Mouse (Mus musculus) hindbrain, embryonic 10.5 days (tissue): ENCODE data around the gene Dmrtb1. TPM values are rescaled to one million over a fixed set of nuclear protein-coding genes. Genes with fewer than 3 reads are reported as not detected.

Experiments
- DNase-seq: peaks from one replicate; pipeline ENCODE4 v3.0.0-alpha.2; 2017; ENCODE audit warnings: low spot score
- H3K27ac ChIP-seq: fragments of 300-500 bp; sonication (generic); 2 replicates; pipeline ENCODE4 v1.5.1; 2016; ENCODE audit warnings: mild to moderate bottlenecking, moderate library complexity
- H3K27me3 ChIP-seq: fragments of 300-500 bp; sonication (generic); 2 replicates; pipeline ENCODE4 v1.6.1; 2016; ENCODE audit warnings: mild to moderate bottlenecking; ENCODE audit not compliant: poor library complexity, insufficient read depth, severe bottlenecking
- H3K36me3 ChIP-seq: fragments of 300-500 bp; sonication (generic); 2 replicates; pipeline ENCODE4 v1.6.1; 2016; ENCODE audit warnings: mild to moderate bottlenecking, moderate library complexity
- H3K4me1 ChIP-seq: fragments of 300-500 bp; sonication (generic); replicated peaks from 2 replicates; pipeline ENCODE4 v1.6.1; 2016; ENCODE audit warnings: mild to moderate bottlenecking
- H3K4me3 ChIP-seq: fragments of 300-500 bp; sonication (generic); 2 replicates; pipeline ENCODE4 v1.5.1; 2016; ENCODE audit warnings: mild to moderate bottlenecking, moderate library complexity
- H3K9me3 ChIP-seq: fragments of 300-500 bp; sonication (generic); 2 replicates; pipeline ENCODE4 v1.6.1; 2016; ENCODE audit warnings: mild to moderate bottlenecking, moderate library complexity
- WGBS: fragments of 180-500 bp; shearing (Covaris S2); methylation state at CpG from one replicate; pipeline ENCODE4 v1.1.7; 2016; 5-methylcytosine and 5-hydroxymethylcytosine counted together
- polyA plus RNA-seq: library from polyadenylated mRNA; unstranded; fragments of >200 nt; fragmentation: Nextera tagmentation; extraction: Ambion mirVana; gene quantifications from 2 replicates; pipeline ENCODE4 v1.2.1, GENCODE M21; 2016

Gene Dmrtb1
- polyA plus RNA-seq, 1 experiment from 2014 or later = 23.2 TPM

- DNase-seq = no peak
Observed at GRCm38 (mm10) chr4:107706884-107707283, 22.9 kb upstream of the Dmrtb1 start.

DNA sequence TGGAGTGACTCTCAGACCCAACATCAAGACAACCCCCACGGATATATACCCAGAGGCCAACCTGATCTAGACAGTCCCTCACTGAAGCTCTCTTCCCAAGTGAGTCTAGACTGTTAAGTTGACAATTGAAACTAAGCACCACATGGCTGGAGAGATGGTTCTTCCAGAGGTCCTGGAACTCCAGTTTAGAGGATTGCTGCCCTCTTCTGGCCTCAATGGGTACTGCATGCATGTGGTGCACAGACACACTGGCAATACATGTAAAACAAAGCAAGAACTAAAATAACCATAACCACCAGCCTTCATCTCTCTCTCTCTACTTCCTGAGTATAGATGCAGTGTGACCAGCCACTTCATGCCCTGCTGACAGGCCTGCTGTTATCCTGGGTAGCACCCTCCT, 20.2 kb upstream of the Dmrtb1 start:
- Histone ChIP-seq H3K27ac (no peak overlapping the region), H3K9me3 (peaks cover 4% of the 10 kb centered on the region; the same call in 1 of the 2 replicates), H3K4me3 (no peak overlapping the region), H3K36me3 (no peaks in the 10 kb centered on the region), H3K4me1 (peaks cover 5% of the 10 kb centered on the region; the same call in 1 of the 2 replicates), H3K27me3 (no peaks in the 10 kb centered on the region)
- DNase-seq = peak; percentile 52
- WGBS = 79% methylated on average over 1 of the region's 1 CpGs

More at GRCm38 (mm10) chr4:107706884-107707283, 22.9 kb upstream of the Dmrtb1 start:
- WGBS = 75% methylated on average over 4 of the region's 4 CpGs
- Histone ChIP-seq H3K27me3 (no peaks in the 10 kb centered on the region), H3K9me3 (peaks cover 4% of the 10 kb centered on the region; the same call in 1 of the 2 replicates), H3K4me3 (no peak overlapping the region), H3K27ac (no peak overlapping the region), H3K36me3 (no peaks in the 10 kb centered on the region), H3K4me1 (0 out of 2 replicates have a peak, but pooled peaks cover 5% of the 10 kb centered on the region)

GRCm38 (mm10) chr4:107701679-107702078, 17.6 kb upstream of the Dmrtb1 start:
- DNase-seq = no peak
- peaks cover 4% of the 10 kb centered on the region; the same call in 1 of the 2 replicates for H3K9me3 ChIP-seq
- H3K27ac ChIP-seq = no peak overlapping the region
- H3K36me3 ChIP-seq = no peaks in the 10 kb centered on the region
- H3K4me1 ChIP-seq = peaks cover under 1% of the 10 kb centered on the region; the same call in 1 of the 2 replicates
- H3K4me3 ChIP-seq = no peak overlapping the region
- H3K27me3 ChIP-seq = no peaks in the 10 kb centered on the region
- WGBS = 86% methylated on average over 11 of the region's 11 CpGs

DNA sequence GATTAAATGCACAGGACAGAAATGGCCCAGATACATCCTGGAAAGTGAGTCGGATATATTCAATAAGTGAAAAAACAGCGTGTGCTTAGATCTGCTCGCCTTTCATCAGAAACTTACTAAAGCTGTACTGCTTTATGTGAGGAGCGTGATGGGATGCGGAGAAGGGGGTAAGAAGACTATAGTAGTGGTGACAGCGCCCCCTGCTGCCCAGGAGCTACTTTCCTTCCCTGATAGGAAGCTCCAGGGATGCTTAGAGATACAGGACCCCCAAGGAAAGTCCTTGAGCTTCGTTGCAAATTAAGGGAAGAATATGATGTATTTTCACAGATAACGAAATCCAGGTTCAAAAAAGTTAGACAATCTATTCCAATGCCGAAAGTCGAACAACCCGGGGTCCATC, 17.1 kb upstream of the Dmrtb1 start:
- no peak overlapping the region for H3K4me3 ChIP-seq
- H3K4me1 ChIP-seq = no peaks in the 10 kb centered on the region; the same call in 1 of the 2 replicates
- peaks cover 4% of the 10 kb centered on the region; the same call in 1 of the 2 replicates for H3K9me3 ChIP-seq
- H3K27ac ChIP-seq = no peak overlapping the region
- DNase-seq = peak; percentile 70
- WGBS = 34% methylated on average over 11 of the region's 11 CpGs
- no peaks in the 10 kb centered on the region for H3K27me3 ChIP-seq
- no peaks in the 10 kb centered on the region for H3K36me3 ChIP-seq

DNA sequence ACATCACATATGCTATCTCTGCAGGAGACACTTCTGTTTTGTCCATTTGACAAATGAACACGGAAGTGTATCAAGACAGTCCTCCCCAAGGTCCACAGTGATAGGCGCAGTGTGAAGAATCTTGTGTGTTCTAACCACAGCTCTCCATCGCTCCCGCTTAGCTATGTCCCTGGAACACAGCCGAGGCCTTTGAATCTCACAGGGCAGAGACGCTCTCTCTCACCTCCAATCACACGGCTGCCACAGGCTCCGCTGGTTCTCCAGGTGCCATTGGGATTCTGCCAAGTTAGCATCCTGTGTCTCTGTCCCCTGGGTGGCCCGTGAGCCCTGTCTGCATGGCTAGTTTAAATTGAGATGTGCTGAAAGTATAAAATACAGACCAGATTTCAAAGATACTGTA, 15.2 kb upstream of the Dmrtb1 start:
- Histone ChIP-seq H3K36me3 (no peaks in the 10 kb centered on the region), H3K27ac (no peak overlapping the region), H3K4me1 (no peaks in the 10 kb centered on the region; the same call in 1 of the 2 replicates), H3K27me3 (no peaks in the 10 kb centered on the region), H3K9me3 (peaks cover 4% of the 10 kb centered on the region; the same call in 1 of the 2 replicates), H3K4me3 (no peak overlapping the region)
- DNase-seq = no peak
- WGBS = 88% methylated on average over 9 of the region's 9 CpGs

GRCm38 (mm10) chr4:107693816-107694215, 9.8 kb upstream of the Dmrtb1 start:
- no peaks in the 10 kb centered on the region for H3K9me3 ChIP-seq
- 81% methylated on average over 5 of the region's 5 CpGs for WGBS
- 0 out of 2 replicates have a peak, but pooled peaks cover 3% of the 10 kb centered on the region for H3K27me3 ChIP-seq
- no peak for DNase-seq
- no peak overlapping the region for H3K27ac ChIP-seq
- H3K36me3 ChIP-seq = no peaks in the 10 kb centered on the region
- no peak overlapping the region for H3K4me3 ChIP-seq
- H3K4me1 ChIP-seq = no peaks in the 10 kb centered on the region

DNA sequence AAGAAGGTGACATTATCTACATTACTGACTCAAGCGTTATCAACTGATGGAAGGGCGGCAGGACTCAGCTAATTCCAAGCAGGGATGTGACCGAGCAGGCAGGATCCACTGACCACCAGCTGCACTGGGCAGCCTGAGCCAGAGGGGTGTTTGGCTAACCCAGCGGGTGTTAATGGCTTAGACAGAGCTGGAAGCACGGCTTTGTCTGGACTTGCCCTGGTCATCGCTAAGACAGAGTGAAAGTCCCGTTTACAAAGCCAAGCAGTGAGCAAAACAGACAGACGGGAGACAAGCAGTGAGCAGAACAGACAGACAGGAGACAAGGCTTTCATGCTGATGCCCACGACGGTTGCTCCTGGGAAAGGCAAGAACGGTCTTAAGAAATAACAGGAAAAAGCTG, 4.2 kb upstream of the Dmrtb1 start:
- Histone ChIP-seq H3K27ac (peak overlapping the region; percentile 74), H3K27me3 (peaks cover 23% of the 10 kb centered on the region), H3K36me3 (no peaks in the 10 kb centered on the region), H3K9me3 (no peaks in the 10 kb centered on the region), H3K4me1 (peaks cover 17% of the 10 kb centered on the region), H3K4me3 (peak overlapping the region; percentile 25)
- peak; percentile 47 for DNase-seq
- 6% methylated on average over 11 of the region's 11 CpGs for WGBS

DNA sequence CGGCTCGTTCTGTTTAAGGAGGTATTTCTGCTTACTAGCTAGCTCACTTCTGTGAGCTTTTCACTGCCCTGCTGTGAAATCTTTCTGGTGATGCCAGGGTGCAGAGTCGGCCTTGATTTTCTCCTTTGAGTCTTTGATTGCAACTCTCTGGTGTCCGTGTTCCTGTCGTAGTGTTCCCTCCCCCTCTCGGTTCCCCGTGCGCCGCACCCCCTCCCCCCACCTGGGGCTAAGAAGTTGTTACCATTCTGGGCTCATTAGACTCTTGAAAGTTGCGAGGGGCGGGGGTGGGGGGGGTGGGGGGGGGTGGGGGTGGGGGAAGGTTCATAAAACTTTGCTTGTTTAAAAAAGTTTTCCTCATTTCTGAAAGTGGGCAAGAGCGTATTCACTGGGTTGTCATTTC, 3.1 kb upstream of the Dmrtb1 start:
- Histone ChIP-seq H3K27ac (no peak overlapping the region), H3K4me1 (peaks cover 17% of the 10 kb centered on the region), H3K36me3 (no peaks in the 10 kb centered on the region), H3K9me3 (no peaks in the 10 kb centered on the region), H3K4me3 (no peak overlapping the region), H3K27me3 (peaks cover 28% of the 10 kb centered on the region)
- WGBS = 48% methylated on average over 12 of the region's 12 CpGs
- no peak for DNase-seq

DNA sequence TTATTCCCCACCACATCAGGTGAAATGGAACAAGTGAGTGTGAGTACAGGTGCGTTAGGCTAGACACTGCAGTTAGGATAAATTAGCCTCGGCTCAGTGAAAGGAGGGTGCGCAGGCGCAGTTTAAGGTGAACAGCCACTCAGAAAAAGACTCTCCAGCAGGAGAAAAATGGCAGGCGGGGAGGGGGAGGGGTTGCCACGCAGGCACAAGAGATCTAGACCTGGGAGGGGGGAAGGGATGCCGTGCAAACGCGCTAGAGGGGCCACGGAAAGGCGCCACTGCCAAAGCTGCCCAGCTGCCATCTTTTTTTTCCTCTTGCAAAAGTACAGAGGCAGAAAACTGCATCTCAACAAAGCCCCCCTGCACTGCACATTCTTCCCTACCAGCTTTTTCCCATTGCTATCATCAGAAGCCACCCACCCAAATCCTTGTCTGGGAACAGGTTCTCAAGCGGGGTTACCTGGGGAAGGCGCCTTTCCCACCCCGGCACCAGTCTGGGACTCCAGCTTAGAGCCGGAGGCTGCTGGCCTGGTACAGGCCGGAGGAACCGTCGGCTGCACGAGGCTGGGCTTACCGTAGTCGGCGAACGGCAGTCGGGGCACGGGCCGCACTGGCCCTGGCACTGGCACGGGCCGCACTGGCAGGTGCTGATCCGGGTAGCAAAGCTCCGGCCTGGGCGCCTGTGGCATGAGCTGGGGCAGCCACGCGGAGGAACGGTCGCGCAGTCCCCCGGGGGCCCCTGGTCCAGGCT, 849 bp downstream of the Dmrtb1 start:
- peak overlapping the region; percentile 4; the same call in 1 of the 2 replicates for H3K27ac ChIP-seq
- no peak for DNase-seq
- WGBS = 89% methylated on average over 37 of the region's 37 CpGs
- no peaks in the 10 kb centered on the region for H3K9me3 ChIP-seq
- H3K27me3 ChIP-seq = peaks cover 49% of the 10 kb centered on the region
- H3K36me3 ChIP-seq = no peaks in the 10 kb centered on the region
- H3K4me3 ChIP-seq = no peak overlapping the region
- H3K4me1 ChIP-seq = peaks cover 46% of the 10 kb centered on the region

GRCm38 (mm10) chr4:107681099-107681849, 2.8 kb downstream of the Dmrtb1 start:
- peaks cover 64% of the 10 kb centered on the region for H3K27me3 ChIP-seq
- H3K4me3 ChIP-seq = peak overlapping the region; percentile 41
- no peaks in the 10 kb centered on the region for H3K36me3 ChIP-seq
- no peaks in the 10 kb centered on the region for H3K9me3 ChIP-seq
- peaks cover 33% of the 10 kb centered on the region for H3K4me1 ChIP-seq
- DNase-seq = peak; percentile 50
- H3K27ac ChIP-seq = peak overlapping the region; percentile 87
- 29% methylated on average over 9 of the region's 9 CpGs for WGBS

DNA sequence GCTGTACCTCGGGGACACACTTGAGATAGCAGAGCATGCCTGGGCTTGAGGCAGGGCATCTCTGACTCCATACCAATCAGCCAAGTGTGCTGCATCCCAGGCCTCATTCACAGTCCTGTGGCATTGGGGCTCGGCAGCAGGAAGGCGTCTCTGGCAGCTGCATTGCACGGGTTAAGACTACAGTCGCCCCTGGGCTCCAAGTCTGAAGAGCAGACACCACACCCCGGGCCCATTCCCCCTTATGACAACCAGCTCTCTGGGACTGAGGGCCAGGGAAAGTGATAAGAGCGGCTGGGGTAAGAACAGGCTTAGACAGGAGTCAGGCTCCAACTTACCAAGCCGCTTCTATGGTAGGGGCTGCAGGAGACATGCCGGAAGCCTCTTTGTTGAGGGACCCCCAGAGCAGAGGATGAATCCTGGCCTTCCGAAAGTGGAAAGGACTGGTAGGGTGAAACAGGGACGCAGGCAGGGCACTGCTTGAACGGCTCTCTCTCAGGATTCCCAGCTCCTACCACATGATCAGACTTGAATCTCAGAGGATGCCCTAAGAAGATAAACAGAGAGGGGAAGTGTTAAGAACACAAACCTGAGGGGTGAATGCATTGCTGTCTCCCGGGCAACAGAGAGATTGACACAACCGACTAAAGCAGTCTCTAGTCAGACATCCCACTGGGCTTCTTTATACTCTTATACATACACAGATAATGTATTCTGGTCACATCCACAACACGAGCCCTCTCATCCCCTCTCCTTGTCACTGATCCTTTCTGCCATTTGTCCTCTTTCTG, 3.5 kb downstream of the Dmrtb1 start:
- Histone ChIP-seq H3K27ac (peak overlapping the region; percentile 87), H3K4me3 (peak overlapping the region; percentile 41), H3K27me3 (peaks cover 67% of the 10 kb centered on the region), H3K4me1 (peaks cover 33% of the 10 kb centered on the region), H3K9me3 (no peaks in the 10 kb centered on the region), H3K36me3 (no peaks in the 10 kb centered on the region)
- 26% methylated on average over 15 of the region's 15 CpGs for WGBS
- peak; percentile 66 for DNase-seq

- no peaks in the 10 kb centered on the region for H3K36me3 ChIP-seq
- peaks cover 80% of the 10 kb centered on the region for H3K27me3 ChIP-seq
- H3K27ac ChIP-seq = no peak overlapping the region
- H3K4me1 ChIP-seq = peaks cover 40% of the 10 kb centered on the region
- WGBS = 68% methylated on average over 10 of the region's 10 CpGs
- DNase-seq = no peak
- no peaks in the 10 kb centered on the region for H3K9me3 ChIP-seq
- H3K4me3 ChIP-seq = no peak overlapping the region
Observed at GRCm38 (mm10) chr4:107675645-107676044, 8.4 kb downstream of the Dmrtb1 start.
